Mouse (Mus musculus) leukemia stem cell, adult 10-12 weeks (primary cell): Measurements from ENCODE around the gene Sim1. TPM values are rescaled to one million over a fixed set of nuclear protein-coding genes. Genes with fewer than 3 reads are reported as not detected.

Experiments
- polyA plus RNA-seq: library from polyadenylated mRNA; stranded (reverse); fragments of >175 nt; gene quantifications from 2 replicates; pipeline ENCODE4 v1.2.3, GENCODE M21; 2012; ENCODE audit warnings: low replicate concordance

The Sim1 gene
- not detected in 2 replicates for polyA plus RNA-seq

DNA sequence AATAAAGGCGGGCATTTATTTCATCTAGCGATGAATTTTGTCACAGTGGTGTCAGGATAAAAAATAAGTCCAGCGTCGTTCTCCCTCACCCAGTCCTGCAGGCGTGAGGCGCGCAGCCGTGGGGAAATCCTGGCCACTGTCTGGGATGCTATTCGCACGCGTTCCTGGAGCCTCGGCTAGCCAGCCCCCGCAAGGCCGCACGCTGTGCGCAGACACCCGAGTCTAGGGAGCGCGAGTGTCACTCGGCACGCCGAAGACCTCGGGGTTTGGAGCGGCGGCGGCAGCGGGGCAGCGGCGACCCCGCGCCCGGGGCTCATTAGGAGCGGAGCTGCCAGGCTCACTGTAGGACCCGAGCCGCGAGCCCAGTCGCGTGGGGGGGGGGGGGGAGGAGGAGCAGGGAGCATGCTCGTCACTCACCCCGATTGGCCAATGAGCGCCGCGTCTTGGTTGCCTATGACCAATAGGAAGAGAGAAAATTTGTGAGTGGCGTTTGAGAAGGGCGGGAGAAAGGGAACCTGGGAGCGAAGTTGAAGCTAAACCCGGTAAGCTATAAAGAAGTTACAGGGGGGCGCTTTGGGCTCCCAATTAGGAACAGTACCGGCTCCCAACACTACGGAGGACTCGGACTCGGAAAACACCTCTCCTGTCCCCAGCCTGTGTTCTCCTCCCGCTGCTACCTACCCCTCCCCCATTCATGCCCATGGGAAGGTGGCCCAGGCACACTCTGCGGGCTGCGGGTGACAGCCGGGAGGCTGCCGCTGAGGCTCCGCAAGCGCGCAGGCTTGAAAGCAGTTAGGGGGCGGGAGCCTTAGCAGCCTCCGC lies at the start of gene Sim1:
TSS of gene Sim1 (plus strand) at position 585 of the 822 bp plus-strand sequence.

